Mouse (Mus musculus): Measurements from ENCODE around the gene Mcoln2. TPM values are rescaled to one million over a fixed set of nuclear protein-coding genes. Genes with fewer than 3 reads are reported as not detected.

Gene Mcoln2
- polyA plus RNA-seq, 1 experiment from 2014 or later = 0.44 TPM

DNA sequence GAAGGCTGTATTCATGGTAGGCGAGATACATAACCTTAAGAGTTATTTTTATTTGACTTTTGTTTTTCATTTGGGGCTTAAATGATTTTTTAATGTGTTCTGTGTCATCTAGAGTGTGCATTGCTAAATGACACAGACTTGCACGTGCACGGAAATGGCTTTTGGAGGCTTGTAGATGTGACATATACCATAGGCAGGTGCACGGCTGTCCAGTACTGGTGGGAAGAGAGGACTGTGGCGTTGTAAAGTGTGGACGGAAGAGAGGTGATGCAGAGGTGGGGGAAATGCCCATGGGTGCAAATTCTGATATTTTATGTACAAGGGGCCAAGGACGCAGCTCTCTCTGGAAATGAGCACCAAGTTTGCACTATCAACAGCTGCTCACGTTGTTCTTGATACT lies 2.1 kb downstream of the Mcoln2 start:
- peaks cover 48% of the 10 kb centered on the region for H3K27me3 ChIP-seq (ENCODE audit: insufficient read depth, poor library complexity, severe bottlenecking)
- no peak overlapping the region for H3K27ac ChIP-seq
- H3K36me3 ChIP-seq = no peaks in the 10 kb centered on the region
- no peak overlapping the region for H3K4me3 ChIP-seq
- DNase-seq (ENCODE audit: low spot score) = no peak
- WGBS = 89% methylated on average over 8 of the region's 8 CpGs
- H3K4me1 ChIP-seq = peaks cover 31% of the 10 kb centered on the region
- H3K9me3 ChIP-seq = no peaks in the 10 kb centered on the region

DNA sequence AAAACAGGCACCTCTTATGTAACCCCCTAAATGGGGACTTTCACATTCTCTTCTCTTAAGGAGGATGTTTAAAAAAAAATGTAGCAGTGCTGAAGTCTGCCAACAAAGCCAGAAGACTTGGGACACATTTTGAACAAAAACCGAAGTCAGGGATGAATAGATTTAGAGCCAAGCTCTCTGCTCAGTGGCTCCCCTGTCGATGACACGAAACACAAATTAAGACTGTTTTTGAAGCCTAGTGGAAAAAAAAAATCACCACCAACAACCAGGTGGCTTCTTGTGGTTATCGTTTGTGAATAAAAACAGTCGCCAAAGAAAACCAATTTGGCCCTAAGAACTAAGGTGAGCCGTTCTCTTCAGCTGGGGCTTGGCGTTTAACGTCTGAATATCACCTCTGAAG lies 2.7 kb downstream of the Mcoln2 start:
- Histone ChIP-seq H3K4me1 (peaks cover 33% of the 10 kb centered on the region), H3K27ac (no peak overlapping the region), H3K9me3 (no peaks in the 10 kb centered on the region), H3K27me3 (ENCODE audit: insufficient read depth, poor library complexity, severe bottlenecking) (peaks cover 54% of the 10 kb centered on the region), H3K4me3 (no peak overlapping the region), H3K36me3 (no peaks in the 10 kb centered on the region)
- WGBS = 87% methylated on average over 8 of the region's 8 CpGs
- DNase-seq (ENCODE audit: low spot score) = no peak

GRCm38 (mm10) chr3:146152913-146153312 lies 3.3 kb downstream of the Mcoln2 start:
- H3K36me3 ChIP-seq = no peaks in the 10 kb centered on the region
- WGBS = 80% methylated on average over 2 of the region's 2 CpGs
- H3K4me3 ChIP-seq = no peak overlapping the region
- peaks cover 33% of the 10 kb centered on the region for H3K4me1 ChIP-seq
- no peak for DNase-seq (ENCODE audit: low spot score)
- H3K9me3 ChIP-seq = no peaks in the 10 kb centered on the region
- peaks cover 54% of the 10 kb centered on the region for H3K27me3 ChIP-seq (ENCODE audit: insufficient read depth, poor library complexity, severe bottlenecking)
- H3K27ac ChIP-seq = no peak overlapping the region

GRCm38 (mm10) chr3:146153862-146154611 lies 4.4 kb downstream of the Mcoln2 start:
- no peak for DNase-seq (ENCODE audit: low spot score)
- H3K9me3 ChIP-seq = no peaks in the 10 kb centered on the region
- peaks cover 32% of the 10 kb centered on the region for H3K4me1 ChIP-seq
- H3K4me3 ChIP-seq = no peak overlapping the region
- no peaks in the 10 kb centered on the region for H3K36me3 ChIP-seq
- H3K27ac ChIP-seq = no peak overlapping the region
- H3K27me3 ChIP-seq (ENCODE audit: insufficient read depth, poor library complexity, severe bottlenecking) = peaks cover 43% of the 10 kb centered on the region
- WGBS = 32% methylated on average over 12 of the region's 12 CpGs

DNA sequence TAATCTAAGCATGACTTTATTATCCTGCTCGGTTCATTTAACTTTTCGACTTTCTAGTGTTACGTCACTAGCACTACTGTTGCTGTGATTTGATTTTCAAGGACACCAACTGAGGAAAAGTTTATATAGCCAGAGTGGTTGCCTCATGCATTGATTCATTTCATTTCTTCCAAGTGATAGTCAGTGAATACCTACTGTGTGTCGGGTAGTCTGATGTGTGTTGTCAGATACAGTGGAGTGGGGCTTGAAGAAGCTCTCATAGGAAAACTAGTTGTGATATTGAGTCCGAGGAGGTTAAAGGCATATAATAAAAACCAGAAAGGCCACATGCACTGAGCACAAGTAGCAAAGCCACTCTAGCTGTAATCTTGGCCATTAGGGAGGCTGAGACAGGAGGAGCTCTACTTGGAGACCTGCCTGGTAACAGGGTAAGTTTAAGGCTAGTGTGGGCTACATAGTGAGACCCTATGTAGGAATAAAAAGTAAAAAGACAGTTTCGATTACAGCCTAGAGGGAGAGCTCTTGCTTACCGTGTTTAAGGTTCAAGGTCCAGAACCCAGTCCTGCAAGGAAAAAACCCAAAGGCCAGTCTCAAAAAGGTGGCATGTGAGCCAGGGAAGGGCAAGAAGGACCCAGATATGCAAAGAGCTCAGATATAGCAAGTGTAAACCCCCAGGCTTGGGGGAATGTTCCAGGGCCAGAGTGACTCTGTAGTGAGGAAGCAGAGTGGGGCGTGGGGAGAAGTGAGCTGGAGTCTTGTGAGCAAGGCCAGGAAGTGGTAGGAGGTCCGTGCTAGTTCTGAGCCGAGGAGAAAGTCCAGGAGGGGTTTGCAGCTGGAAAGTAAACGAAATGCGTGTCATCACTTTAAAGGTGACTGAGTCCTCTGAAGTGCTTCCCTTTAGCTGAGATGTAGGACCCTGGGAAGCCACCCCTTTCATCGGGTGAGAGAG lies 6.3 kb downstream of the Mcoln2 start:
- Histone ChIP-seq H3K4me1 (peaks cover 16% of the 10 kb centered on the region; the same call in 1 of the 2 replicates), H3K27me3 (ENCODE audit: insufficient read depth, poor library complexity, severe bottlenecking) (peaks cover 30% of the 10 kb centered on the region), H3K4me3 (no peak overlapping the region), H3K9me3 (no peaks in the 10 kb centered on the region), H3K36me3 (no peaks in the 10 kb centered on the region), H3K27ac (0 out of 2 replicates have a peak overlapping the region, but pooled peaks have one; percentile 12)
- 57% methylated on average over 13 of the region's 13 CpGs for WGBS
- DNase-seq (ENCODE audit: low spot score) = no peak

GRCm38 (mm10) chr3:146156811-146157210 lies 7.2 kb downstream of the Mcoln2 start:
- H3K9me3 ChIP-seq = no peaks in the 10 kb centered on the region
- H3K27ac ChIP-seq = no peak overlapping the region
- WGBS = 80% methylated on average over 2 of the region's 2 CpGs

GRCm38 (mm10) chr3:146158039-146158438 lies 8.4 kb downstream of the Mcoln2 start:
- no peak for DNase-seq (ENCODE audit: low spot score)
- Histone ChIP-seq H3K9me3 (no peaks in the 10 kb centered on the region), H3K27ac (no peak overlapping the region), H3K36me3 (no peaks in the 10 kb centered on the region), H3K4me1 (peaks cover 16% of the 10 kb centered on the region; the same call in 1 of the 2 replicates), H3K4me3 (no peak overlapping the region), H3K27me3 (ENCODE audit: insufficient read depth, poor library complexity, severe bottlenecking) (peaks cover 11% of the 10 kb centered on the region)
- 82% methylated on average over 4 of the region's 4 CpGs for WGBS

More at GRCm38 (mm10) chr3:146156811-146157210, 7.2 kb downstream of the Mcoln2 start:
- peaks cover 21% of the 10 kb centered on the region for H3K27me3 ChIP-seq (ENCODE audit: insufficient read depth, poor library complexity, severe bottlenecking)
- no peak overlapping the region for H3K4me3 ChIP-seq
- DNase-seq (ENCODE audit: low spot score) = no peak
- H3K36me3 ChIP-seq = no peaks in the 10 kb centered on the region
- H3K4me1 ChIP-seq = peaks cover 16% of the 10 kb centered on the region; the same call in 1 of the 2 replicates

DNA sequence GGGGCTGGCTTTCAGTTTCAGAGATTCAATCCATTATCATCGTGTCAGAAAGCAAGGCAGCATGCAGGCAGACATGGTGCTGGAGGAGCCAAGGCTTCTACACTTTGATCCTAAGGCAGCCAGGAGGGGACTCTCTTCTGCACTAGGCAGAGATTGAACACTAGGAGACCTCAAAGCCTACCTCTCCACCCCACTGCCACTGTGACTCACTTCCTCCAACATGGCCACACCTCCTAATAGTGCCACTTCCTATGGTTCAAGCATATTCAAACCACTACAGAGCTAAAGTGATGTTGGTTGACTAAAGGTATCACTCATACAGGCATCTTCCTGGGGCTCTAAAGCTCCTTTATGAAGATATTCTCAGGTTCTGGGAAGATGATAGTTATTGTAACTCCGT lies 9.7 kb downstream of the Mcoln2 start:
- WGBS = 86% methylated on average over 2 of the region's 2 CpGs
- Histone ChIP-seq H3K4me3 (no peak overlapping the region), H3K27ac (no peak overlapping the region), H3K4me1 (peaks cover 9% of the 10 kb centered on the region; the same call in 1 of the 2 replicates), H3K36me3 (no peaks in the 10 kb centered on the region), H3K9me3 (no peaks in the 10 kb centered on the region), H3K27me3 (ENCODE audit: insufficient read depth, poor library complexity, severe bottlenecking) (peaks cover 10% of the 10 kb centered on the region; the same call in 1 of the 2 replicates)
- no peak for DNase-seq (ENCODE audit: low spot score)

DNA sequence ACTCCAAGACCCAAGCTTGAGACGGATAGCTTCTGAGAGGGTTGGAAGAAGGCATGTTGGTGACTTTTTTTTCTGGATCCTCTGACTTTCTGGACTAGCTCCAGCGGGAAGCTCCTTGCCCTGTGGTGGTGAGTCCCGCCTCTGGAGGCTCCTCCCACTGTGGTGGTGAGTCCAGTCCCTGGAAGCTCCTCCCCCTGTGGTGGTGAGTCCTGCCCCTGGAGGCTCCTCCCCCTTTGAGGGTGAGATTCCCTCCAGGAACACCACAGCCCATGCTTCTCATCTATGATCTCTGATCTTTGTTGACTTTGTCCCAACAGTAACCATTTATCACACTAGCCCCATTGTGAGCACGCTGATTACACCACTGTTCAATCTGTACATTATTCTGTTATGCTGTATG lies 12.6 kb downstream of the Mcoln2 start:
- Histone ChIP-seq H3K4me1 (peaks cover 9% of the 10 kb centered on the region), H3K4me3 (no peak overlapping the region), H3K27me3 (ENCODE audit: insufficient read depth, poor library complexity, severe bottlenecking) (peaks cover 2% of the 10 kb centered on the region; the same call in 1 of the 2 replicates), H3K36me3 (no peaks in the 10 kb centered on the region), H3K27ac (no peak overlapping the region), H3K9me3 (no peaks in the 10 kb centered on the region)
- no peak for DNase-seq (ENCODE audit: low spot score)
- WGBS = 78% methylated on average over 4 of the region's 4 CpGs

DNA sequence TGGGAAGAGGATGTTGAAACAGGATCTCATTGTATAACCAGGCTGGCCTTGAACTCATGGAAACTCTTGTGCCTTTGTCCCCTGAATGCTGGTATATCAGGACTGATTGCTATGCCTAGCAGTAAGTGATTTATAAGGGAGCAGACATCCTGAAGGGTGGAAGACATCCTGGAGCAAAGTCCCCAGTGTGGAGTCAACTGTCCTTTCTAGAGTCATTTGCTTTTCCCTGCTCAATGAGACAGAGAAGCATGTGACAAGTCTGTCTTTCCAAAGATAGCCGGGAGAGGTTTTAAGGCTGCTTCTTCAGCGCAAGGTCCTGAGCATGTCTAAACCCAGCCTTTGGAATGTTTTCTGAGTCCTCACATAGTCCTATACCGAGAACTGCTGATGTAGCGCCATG lies 19.7 kb downstream of the Mcoln2 start:
- no peak for DNase-seq (ENCODE audit: low spot score)
- Histone ChIP-seq H3K4me3 (no peak overlapping the region), H3K4me1 (peaks cover 9% of the 10 kb centered on the region), H3K27ac (no peak overlapping the region), H3K9me3 (no peaks in the 10 kb centered on the region), H3K27me3 (ENCODE audit: insufficient read depth, poor library complexity, severe bottlenecking) (no peaks in the 10 kb centered on the region), H3K36me3 (no peaks in the 10 kb centered on the region)
- 79% methylated on average over 4 of the region's 4 CpGs for WGBS

DNA sequence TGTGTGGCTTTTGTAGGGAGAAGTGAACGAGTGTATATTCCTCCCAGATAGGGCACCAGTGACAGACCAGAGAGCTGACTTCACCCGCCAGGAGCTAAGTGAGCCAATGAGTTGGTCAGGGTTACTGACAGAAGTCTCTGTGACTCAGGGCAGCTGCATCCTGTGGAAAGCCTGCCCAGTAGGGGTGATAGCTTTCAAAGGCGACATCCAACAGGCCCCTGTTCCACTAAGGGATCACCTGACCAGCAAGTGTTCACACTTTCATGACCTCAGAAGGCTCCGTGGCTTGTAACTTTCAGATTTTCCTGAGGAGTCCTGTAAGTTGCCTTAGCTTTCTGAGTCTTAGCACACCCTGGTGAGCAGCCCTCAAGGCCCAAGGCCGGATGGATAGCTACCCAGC lies 23.4 kb downstream of the Mcoln2 start:
- no peak for DNase-seq (ENCODE audit: low spot score)
- no peaks in the 10 kb centered on the region for H3K27me3 ChIP-seq (ENCODE audit: insufficient read depth, poor library complexity, severe bottlenecking)
- peaks cover under 1% of the 10 kb centered on the region; the same call in 1 of the 2 replicates for H3K4me1 ChIP-seq
- WGBS = 55% methylated on average over 5 of the region's 5 CpGs
- H3K27ac ChIP-seq = no peak overlapping the region
- no peaks in the 10 kb centered on the region for H3K9me3 ChIP-seq
- H3K4me3 ChIP-seq = no peak overlapping the region
- no peaks in the 10 kb centered on the region for H3K36me3 ChIP-seq

- H3K4me1 ChIP-seq = peaks cover 12% of the 10 kb centered on the region
- H3K4me3 ChIP-seq = no peak overlapping the region
- WGBS = 82% methylated on average over 9 of the region's 9 CpGs
- DNase-seq (ENCODE audit: low spot score) = no peak
- no peaks in the 10 kb centered on the region for H3K9me3 ChIP-seq
- no peak overlapping the region for H3K27ac ChIP-seq
- no peaks in the 10 kb centered on the region for H3K36me3 ChIP-seq
- no peaks in the 10 kb centered on the region for H3K27me3 ChIP-seq (ENCODE audit: insufficient read depth, poor library complexity, severe bottlenecking)
Observed at GRCm38 (mm10) chr3:146174215-146174614, 24.6 kb downstream of the Mcoln2 start.

- H3K4me3 ChIP-seq = 0 out of 2 replicates have a peak overlapping the region, but pooled peaks have one; percentile 48
- no peaks in the 10 kb centered on the region for H3K36me3 ChIP-seq
Observed at GRCm38 (mm10) chr3:146177295-146177694, 27.7 kb downstream of the Mcoln2 start.

More at GRCm38 (mm10) chr3:146177295-146177694, 27.7 kb downstream of the Mcoln2 start:
- no peak for DNase-seq (ENCODE audit: low spot score)
- Histone ChIP-seq H3K27me3 (ENCODE audit: insufficient read depth, poor library complexity, severe bottlenecking) (no peaks in the 10 kb centered on the region; the same call in none of the 2 replicates), H3K27ac (no peak overlapping the region), H3K9me3 (no peaks in the 10 kb centered on the region), H3K4me1 (peaks cover 23% of the 10 kb centered on the region)
- 64% methylated on average over 7 of the region's 7 CpGs for WGBS

Measured in heart, embryonic 10.5 days (tissue).